Mouse (Mus musculus) heart, adult 2 months (tissue): Measurements from ENCODE around the gene Wrap53.
A peak's percentile ranks its signal among the peaks of the same experiment; 100 is the strongest.

Source experiments
- CTCF ChIP-seq: fragments of 200-600 bp; IDR thresholded peaks from 2 replicates; pipeline ENCODE4 v1.8.1; 2022; ENCODE audit warnings: antibody characterized with exemption, mild to moderate bottlenecking, moderate library complexity
- POLR2A ChIP-seq: fragments of 200-500 bp; IDR thresholded peaks from 2 replicates; pipeline ENCODE4 v1.6.1; 2011; ENCODE audit warnings: mild to moderate bottlenecking, low read depth, low read length, control low read depth; ENCODE audit not compliant: insufficient read depth

GRCm38 (mm10) chr11:69605726-69606490 is 25.9 kb upstream of the Wrap53 start, which contains the start of gene Atp1b2:
- peak; percentile 89 for TF ChIP-seq POLR2A
- TF ChIP-seq CTCF: no peak
